Mouse (Mus musculus): ENCODE data around the gene Arhgap27.

GRCm38 (mm10) chr11:103346657-103347056 is 16.8 kb downstream of the Arhgap27 start:
- TF ChIP-seq POLR2A (IDR thresholded peaks at IDR 0.05; ENCODE audit: insufficient read depth, low read depth, low read length) (no peak), CTCF (IDR thresholded peaks at IDR 0.05) (no peak), EP300 (IDR thresholded peaks at IDR 0.05; ENCODE audit: insufficient read depth, low read depth, low read length) (no peak)

All from heart, adult 2 months (tissue).